Mouse (Mus musculus) megakaryocyte, adult 5-6 weeks (primary cell): ENCODE measurements around the gene Psmd14. TPM values are rescaled to one million over a fixed set of nuclear protein-coding genes. Genes with fewer than 3 reads are reported as not detected.

Source experiments
- ATAC-seq: 2 replicates; pipeline ENCODE4 v1.8.0; 2016; ENCODE audit warnings: mild to moderate bottlenecking, inconsistent platforms; ENCODE audit not compliant: poor library complexity, severe bottlenecking
- total RNA-seq, 2 experiments: library from RNA; stranded (forward) in 1 of 2; stranded (reverse) in 1 of 2; fragments of 153-499, 151-499 nt in 1 of 2; fragments of 221-1000, 200-1000 nt in 1 of 2; gene quantifications; 2 replicates each; pipeline versions ENCODE4 v1.2.3 to v1.2.4; 2015 to 2017

Psmd14 gene
- total RNA-seq (2015) (177 and 192 TPM in 2 replicates), total RNA-seq (2017) (148 and 166 TPM in 2 replicates)

GRCm38 (mm10) chr2:61711108-61712040, at the start of gene Psmd14:
Gene Psmd14 (plus strand): TSS chr2:61711694.
- ATAC-seq: peak; percentile 87

DNA sequence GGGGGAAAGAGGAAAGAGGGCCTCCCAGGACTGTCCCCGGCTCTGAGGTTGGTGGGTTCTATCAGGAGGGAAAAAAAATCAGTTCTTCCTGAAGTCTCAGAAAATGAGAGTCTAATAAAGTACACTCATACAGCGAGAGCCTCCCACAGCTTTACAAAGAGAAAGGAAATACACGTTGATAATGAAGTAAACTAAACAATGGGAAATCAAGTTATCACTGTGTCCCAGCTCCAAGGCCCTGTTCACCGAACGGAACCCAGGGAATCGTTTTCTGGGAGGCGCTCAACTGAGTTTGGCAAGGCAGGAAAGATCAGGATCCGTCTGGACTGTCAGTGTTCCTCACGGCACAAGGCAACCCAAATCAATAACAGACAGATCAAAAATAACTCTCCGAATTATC, 48.7 kb upstream of the Psmd14 start:
- ATAC-seq: no peak

DNA sequence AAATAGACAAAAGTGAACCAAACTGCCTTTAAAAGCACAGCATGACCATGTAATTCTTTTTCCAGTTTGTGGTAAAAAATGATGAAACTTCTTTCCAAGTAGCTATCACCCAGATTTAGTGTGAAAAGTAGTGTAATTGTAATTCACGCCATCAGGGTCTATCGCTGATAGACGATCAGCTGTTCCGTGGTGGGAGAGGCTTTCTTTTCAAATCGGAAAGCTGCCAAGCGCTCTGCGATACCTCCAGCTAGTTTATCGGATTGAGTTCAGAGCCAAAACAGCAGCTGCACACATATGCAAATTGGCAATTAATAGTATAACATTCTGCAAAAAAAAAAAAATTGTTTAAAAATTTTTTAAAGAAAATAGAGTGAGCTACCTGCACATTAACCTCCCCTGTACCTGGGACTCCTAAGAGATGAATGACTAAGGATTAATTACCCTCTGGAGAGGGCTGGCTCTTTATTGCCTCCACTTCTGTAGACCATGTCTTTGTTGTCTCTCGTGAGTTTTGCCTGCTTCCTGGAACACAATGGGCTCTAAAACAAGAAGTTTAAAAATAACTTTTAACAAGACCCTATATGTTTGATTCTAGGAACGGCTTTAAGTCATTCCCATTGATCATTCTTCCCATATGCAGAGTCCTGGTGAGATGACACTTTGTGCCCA, 47.8 kb upstream of the Psmd14 start:
- ATAC-seq: no peak

- no peak for ATAC-seq
Observed at GRCm38 (mm10) chr2:61667420-61667819, 44.1 kb upstream of the Psmd14 start.

GRCm38 (mm10) chr2:61668260-61668659, 43.2 kb upstream of the Psmd14 start:
- ATAC-seq: peak; percentile 78

GRCm38 (mm10) chr2:61674555-61674954, 36.9 kb upstream of the Psmd14 start:
- no peak for ATAC-seq

- ATAC-seq: peak; percentile 93
Observed at GRCm38 (mm10) chr2:61681572-61681971, 29.9 kb upstream of the Psmd14 start.

- ATAC-seq: no peak
Observed at GRCm38 (mm10) chr2:61686533-61686932, 25.0 kb upstream of the Psmd14 start.

- ATAC-seq: no peak
Observed at GRCm38 (mm10) chr2:61689086-61689485, 22.4 kb upstream of the Psmd14 start.

DNA sequence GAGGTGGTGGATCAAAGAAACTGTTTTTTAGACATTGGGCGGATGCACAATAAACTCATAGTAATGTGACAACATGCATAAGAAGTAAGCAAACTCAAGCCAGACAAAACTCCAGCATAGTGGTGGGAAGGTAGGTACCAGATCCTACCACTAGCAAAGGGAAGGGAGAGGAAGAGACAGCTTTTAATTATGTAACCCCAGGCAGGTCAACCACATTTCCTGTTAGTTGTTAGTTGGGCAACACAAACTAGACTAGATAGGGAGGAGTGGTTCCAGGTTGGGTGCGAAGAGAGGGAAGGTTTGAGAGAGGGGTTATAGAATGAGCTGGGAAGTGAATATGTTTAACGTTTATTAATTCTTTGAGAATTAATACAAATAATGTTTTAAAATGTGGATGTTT, 1.9 kb upstream of the Psmd14 start:
- peak; percentile 39 for ATAC-seq

GRCm38 (mm10) chr2:61712526-61712925, 1.0 kb downstream of the Psmd14 start:
- ATAC-seq: peak; percentile 23

GRCm38 (mm10) chr2:61722401-61722982, 11.0 kb downstream of the Psmd14 start:
- no peak for ATAC-seq

DNA sequence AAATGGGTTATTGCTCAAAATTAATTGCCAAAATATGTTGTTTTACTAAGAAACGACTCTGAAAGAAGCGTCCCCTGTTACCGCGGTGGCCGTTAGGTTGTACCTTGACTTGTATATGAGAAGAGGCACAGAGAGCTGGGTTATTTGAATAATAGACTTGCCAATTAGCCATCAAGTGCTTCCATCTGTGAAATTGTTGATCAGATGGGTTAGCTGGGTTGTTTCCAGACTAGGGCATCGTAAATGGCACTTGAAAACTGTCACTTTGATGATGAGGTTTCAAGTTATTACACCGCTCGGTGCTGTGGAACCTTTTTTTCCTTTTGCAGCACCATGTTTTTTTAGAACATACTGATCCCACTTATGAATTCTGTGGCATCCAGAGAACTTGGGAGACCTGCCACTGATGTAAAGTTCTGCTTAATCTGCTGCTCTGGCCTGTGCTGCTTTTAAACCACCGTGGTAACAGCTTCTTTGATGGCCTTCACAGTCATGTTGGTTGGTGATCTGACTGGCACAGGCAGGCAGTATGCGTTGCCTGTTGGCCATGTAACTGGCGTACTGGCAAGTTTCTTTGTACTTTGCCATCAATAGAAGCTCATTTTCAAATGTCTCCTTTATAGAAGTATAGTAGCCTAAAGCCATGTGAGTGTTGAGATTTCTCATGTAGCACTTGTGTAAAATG, 21.4 kb downstream of the Psmd14 start:
- no peak for ATAC-seq

- ATAC-seq: peak; percentile 85
Observed at GRCm38 (mm10) chr2:61734175-61734574, 22.7 kb downstream of the Psmd14 start.

- no peak for ATAC-seq
Observed at GRCm38 (mm10) chr2:61746051-61746450, 34.6 kb downstream of the Psmd14 start.

GRCm38 (mm10) chr2:61746580-61746979, 35.1 kb downstream of the Psmd14 start:
- no peak for ATAC-seq

- no peak for ATAC-seq
Observed at GRCm38 (mm10) chr2:61747411-61747810, 35.9 kb downstream of the Psmd14 start.

GRCm38 (mm10) chr2:61750702-61751101, 39.2 kb downstream of the Psmd14 start:
- no peak for ATAC-seq

- no peak for ATAC-seq
Observed at GRCm38 (mm10) chr2:61751286-61751685, 39.8 kb downstream of the Psmd14 start.

GRCm38 (mm10) chr2:61752362-61752761, 40.9 kb downstream of the Psmd14 start:
- no peak for ATAC-seq

- no peak for ATAC-seq
Observed at GRCm38 (mm10) chr2:61754989-61755388, 43.5 kb downstream of the Psmd14 start.
